Mouse (Mus musculus) ES-Bruce4 (cell line): ENCODE measurements at regions not wholly inside any gene's neighbourhood (a gene's known extent, or its start where the extent isn't known, plus 50 kb on each side); places are given as distances from the start of the nearest gene placed in this dataset.

Source experiments
- H3K27ac ChIP-seq: 2 replicates; pipeline ENCODE4 v1.5.1; 2012; ENCODE audit warnings: low read length, inconsistent platforms; ENCODE audit not compliant: insufficient read depth
- H3K27me3 ChIP-seq: 2 replicates; pipeline ENCODE4 v1.6.1; 2012; ENCODE audit warnings: mild to moderate bottlenecking, low read length, inconsistent platforms; ENCODE audit not compliant: control insufficient read depth, poor library complexity, insufficient read depth, severe bottlenecking
- H3K36me3 ChIP-seq: 2 replicates; pipeline ENCODE4 v1.6.1; 2012; ENCODE audit warnings: inconsistent platforms, mild to moderate bottlenecking, low read length, moderate library complexity; ENCODE audit not compliant: control insufficient read depth, poor library complexity, insufficient read depth, severe bottlenecking
- H3K4me1 ChIP-seq: one replicate; pipeline ENCODE4 v1.8.1; 2011; ENCODE audit warnings: low read length; ENCODE audit not compliant: control insufficient read depth, insufficient read depth
- H3K4me3 ChIP-seq: 2 replicates; pipeline ENCODE4 v1.5.1; 2011; ENCODE audit warnings: low read depth, mild to moderate bottlenecking, low read length
- H3K9ac ChIP-seq: 2 replicates; pipeline ENCODE4 v1.6.1; 2012; ENCODE audit warnings: low read depth, mild to moderate bottlenecking, inconsistent platforms; ENCODE audit not compliant: poor library complexity, severe bottlenecking
- H3K9me3 ChIP-seq: replicated peaks from 2 replicates; pipeline ENCODE4 v1.6.1; 2012; ENCODE audit warnings: mild to moderate bottlenecking, low read length, inconsistent platforms; ENCODE audit not compliant: control insufficient read depth, poor library complexity, insufficient read depth, severe bottlenecking
- CTCF ChIP-seq: IDR thresholded peaks from one replicate; pipeline ENCODE4 v1.8.1; 2011; ENCODE audit warnings: low read depth, low read length
- EP300 ChIP-seq: IDR thresholded peaks from 2 replicates; pipeline ENCODE4 v1.6.1; 2011; ENCODE audit warnings: low read depth, low read length; ENCODE audit not compliant: insufficient read depth
- POLR2A ChIP-seq: IDR thresholded peaks from one replicate; pipeline ENCODE4 v1.8.1; 2011; ENCODE audit warnings: low read length; ENCODE audit not compliant: insufficient read depth

GRCm38 (mm10) chr11:111926336-111926735 lies 855.7 kb upstream of the Sox9 start:
- TF ChIP-seq EP300: no peak
- TF ChIP-seq CTCF: no peak
- no peak for TF ChIP-seq POLR2A
- Histone ChIP-seq H3K4me3 (no peak overlapping the region), H3K36me3 (no peaks in the 10 kb centered on the region), H3K27ac (no peak overlapping the region), H3K27me3 (no peaks in the 10 kb centered on the region), H3K4me1 (no peaks in the 10 kb centered on the region), H3K9me3 (no peaks in the 10 kb centered on the region), H3K9ac (no peak overlapping the region)

- no peak for TF ChIP-seq EP300
- TF ChIP-seq CTCF: no peak
- no peak for TF ChIP-seq POLR2A
- no peaks in the 10 kb centered on the region for H3K36me3 ChIP-seq
- no peak overlapping the region for H3K9ac ChIP-seq
- no peaks in the 10 kb centered on the region for H3K9me3 ChIP-seq
- H3K27me3 ChIP-seq: no peaks in the 10 kb centered on the region
- no peak overlapping the region for H3K27ac ChIP-seq
- H3K4me3 ChIP-seq: no peak overlapping the region
- no peaks in the 10 kb centered on the region for H3K4me1 ChIP-seq
These were observed 852.7 kb upstream of the Sox9 start for GRCm38 (mm10) chr11:111929366-111929765.

DNA sequence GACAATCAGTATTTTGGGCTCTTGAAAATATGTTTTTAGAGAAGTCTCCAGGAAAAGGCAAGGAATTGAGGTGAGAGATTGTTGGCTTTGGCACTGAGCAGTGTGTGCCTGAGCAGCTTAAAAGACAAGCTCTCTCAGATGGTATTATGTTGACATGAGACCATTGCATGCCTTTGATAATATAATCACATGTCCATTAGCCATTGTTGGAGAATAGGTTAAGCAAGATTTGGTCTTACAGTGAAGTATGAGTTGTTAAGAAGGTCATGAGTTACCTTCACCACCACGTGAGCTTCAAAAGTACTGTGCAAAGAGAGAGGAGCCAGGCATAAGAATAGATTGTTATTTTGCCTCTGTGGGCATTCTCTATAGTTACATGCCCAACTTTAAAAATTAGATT lies 850.0 kb upstream of the Sox9 start:
- Histone ChIP-seq H3K36me3 (no peaks in the 10 kb centered on the region), H3K27me3 (no peaks in the 10 kb centered on the region)
- TF ChIP-seq EP300 (no peak), CTCF (no peak), POLR2A (no peak)

GRCm38 (mm10) chr11:111944282-111944681 lies 837.7 kb upstream of the Sox9 start:
- no peak overlapping the region for H3K27ac ChIP-seq
- H3K4me3 ChIP-seq: no peak overlapping the region
- no peaks in the 10 kb centered on the region for H3K27me3 ChIP-seq
- no peaks in the 10 kb centered on the region for H3K9me3 ChIP-seq
- no peaks in the 10 kb centered on the region for H3K4me1 ChIP-seq
- H3K36me3 ChIP-seq: no peaks in the 10 kb centered on the region
- H3K9ac ChIP-seq: no peak overlapping the region
- no peak for TF ChIP-seq POLR2A
- TF ChIP-seq EP300: no peak
- no peak for TF ChIP-seq CTCF

More for the DNA sequence above, 850.0 kb upstream of the Sox9 start:
- Histone ChIP-seq H3K4me1 (no peaks in the 10 kb centered on the region), H3K9me3 (no peaks in the 10 kb centered on the region), H3K4me3 (no peak overlapping the region), H3K9ac (no peak overlapping the region), H3K27ac (no peak overlapping the region)

DNA sequence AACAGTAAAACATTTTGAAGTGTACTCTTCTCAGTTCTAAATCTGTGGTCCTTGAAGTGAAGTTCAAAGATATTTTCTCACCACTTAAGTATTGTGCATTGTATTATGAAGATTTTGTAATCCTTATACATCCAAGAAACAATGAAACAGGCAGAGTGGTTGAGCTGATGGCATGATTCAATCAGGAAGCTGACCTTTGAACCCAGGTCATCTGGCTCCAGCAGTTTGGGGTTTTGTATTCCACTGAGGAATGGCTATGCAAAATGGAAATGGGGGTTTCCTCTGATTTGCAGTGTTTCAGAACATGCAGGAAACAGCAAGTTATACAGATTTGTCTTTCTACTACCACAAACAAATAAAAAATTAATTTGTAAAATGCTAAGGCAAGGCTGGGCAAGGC lies 836.2 kb upstream of the Sox9 start:
- Histone ChIP-seq H3K36me3 (no peaks in the 10 kb centered on the region), H3K4me1 (no peaks in the 10 kb centered on the region), H3K27me3 (no peaks in the 10 kb centered on the region), H3K27ac (no peak overlapping the region), H3K9me3 (no peaks in the 10 kb centered on the region), H3K4me3 (no peak overlapping the region), H3K9ac (no peak overlapping the region)
- TF ChIP-seq POLR2A: no peak
- no peak for TF ChIP-seq EP300
- no peak for TF ChIP-seq CTCF

- H3K27me3 ChIP-seq: no peaks in the 10 kb centered on the region
These were observed 834.4 kb upstream of the Sox9 start for GRCm38 (mm10) chr11:111947671-111948070.

More at GRCm38 (mm10) chr11:111947671-111948070, 834.4 kb upstream of the Sox9 start:
- no peak for TF ChIP-seq EP300
- no peak for TF ChIP-seq POLR2A
- TF ChIP-seq CTCF: no peak
- Histone ChIP-seq H3K36me3 (no peaks in the 10 kb centered on the region), H3K9me3 (no peaks in the 10 kb centered on the region), H3K4me1 (no peaks in the 10 kb centered on the region), H3K9ac (no peak overlapping the region), H3K27ac (no peak overlapping the region), H3K4me3 (no peak overlapping the region)
